Mouse (Mus musculus): ENCODE data around the gene Tk1. TPM values are rescaled to one million over a fixed set of nuclear protein-coding genes. Genes with fewer than 3 reads are reported as not detected.

Gene Tk1
- polyA plus RNA-seq, 1 experiment from 2014 or later, result 9.8 TPM

Other genes starting within 250 kb of the Tk1 start
- 28.1 and 31.6 TPM in 2 replicates for gene Tnrc6c, start 171.8 kb downstream of the Tk1 start, polyA plus RNA-seq (2015; fragmentation: Nextera tagmentation; extraction: Ambion mirVana)
- 0.73 and 1.6 TPM in 2 replicates for gene Tmc8, start 44.0 kb downstream of the Tk1 start, polyA plus RNA-seq (2015; fragmentation: Nextera tagmentation; extraction: Ambion mirVana)
- 4.2 and 4.5 TPM in 2 replicates for gene Tmc6, start 43.9 kb downstream of the Tk1 start, polyA plus RNA-seq (2015; fragmentation: Nextera tagmentation; extraction: Ambion mirVana)
- gene 6030468B19Rik, start 28.4 kb downstream of the Tk1 start, polyA plus RNA-seq (2015; fragmentation: Nextera tagmentation; extraction: Ambion mirVana), result not detected in 2 replicates
- gene Gm20708, start 16.4 kb downstream of the Tk1 start, polyA plus RNA-seq (2015; fragmentation: Nextera tagmentation; extraction: Ambion mirVana), result 0.99 and 1.6 TPM in 2 replicates
- 12.8 and 13.8 TPM in 2 replicates for gene Syngr2, start 16.4 kb downstream of the Tk1 start, polyA plus RNA-seq (2015; fragmentation: Nextera tagmentation; extraction: Ambion mirVana)
- 5.6 and 5.9 TPM in 2 replicates for gene Afmid, start 168 bp downstream of the Tk1 start, polyA plus RNA-seq (2015; fragmentation: Nextera tagmentation; extraction: Ambion mirVana)
- 21.0 and 27.3 TPM in 2 replicates for gene Birc5, start 23.2 kb upstream of the Tk1 start, polyA plus RNA-seq (2015; fragmentation: Nextera tagmentation; extraction: Ambion mirVana)
- gene Tmem235, start 34.7 kb upstream of the Tk1 start, polyA plus RNA-seq (2015; fragmentation: Nextera tagmentation; extraction: Ambion mirVana), result not detected in 2 replicates
- gene Tha1, start 47.4 kb upstream of the Tk1 start, polyA plus RNA-seq (2015; fragmentation: Nextera tagmentation; extraction: Ambion mirVana), result 4.2 and 5.0 TPM in 2 replicates
- gene Socs3, start 144.0 kb upstream of the Tk1 start, polyA plus RNA-seq (2015; fragmentation: Nextera tagmentation; extraction: Ambion mirVana), result 5.9 and 7.2 TPM in 2 replicates
- 61.2 and 62.1 TPM in 2 replicates for gene Pgs1, start 160.2 kb upstream of the Tk1 start, polyA plus RNA-seq (2015; fragmentation: Nextera tagmentation; extraction: Ambion mirVana)

Data from midbrain, embryonic 16.5 days (tissue).